Mouse (Mus musculus) erythroid progenitor cell, adult 5-6 weeks (primary cell): ENCODE measurements around the gene Prkab2. TPM values are rescaled to one million over a fixed set of nuclear protein-coding genes. Genes with fewer than 3 reads are reported as not detected.
A peak's percentile ranks its signal among the peaks of the same experiment; 100 is the strongest.

ENCODE experiments used
- ATAC-seq: replicated peaks from 2 replicates; pipeline ENCODE4 v1.8.0; 2016; ENCODE audit warnings: moderate number of reproducible peaks, mild to moderate bottlenecking, moderate TSS enrichment, inconsistent platforms; ENCODE audit not compliant: poor library complexity, low FRiP score, severe bottlenecking
- total RNA-seq, 2 experiments: library from RNA; stranded (forward) in 1 of 2; stranded (reverse) in 1 of 2; fragments of 150-400 nt in 1 of 2; fragments of 186-747, 209-891 nt in 1 of 2; gene quantifications; 2 replicates each; pipeline versions ENCODE4 v1.2.3 to v1.2.4; 2015 to 2017; ENCODE audit warnings: low replicate concordance in 2 of 2

The Prkab2 gene
- 0.36 and 0.42 TPM in 2 replicates for total RNA-seq (2015; ENCODE audit: low replicate concordance)
- 0.38 and 0.64 TPM in 2 replicates for total RNA-seq (2017; ENCODE audit: low replicate concordance)

- peak; percentile 93 for ATAC-seq
These were observed at the start of gene Prkab2 for GRCm38 (mm10) chr3:97657655-97658411. Gene Prkab2, plus strand, starts transcription at chr3:97658193.

DNA sequence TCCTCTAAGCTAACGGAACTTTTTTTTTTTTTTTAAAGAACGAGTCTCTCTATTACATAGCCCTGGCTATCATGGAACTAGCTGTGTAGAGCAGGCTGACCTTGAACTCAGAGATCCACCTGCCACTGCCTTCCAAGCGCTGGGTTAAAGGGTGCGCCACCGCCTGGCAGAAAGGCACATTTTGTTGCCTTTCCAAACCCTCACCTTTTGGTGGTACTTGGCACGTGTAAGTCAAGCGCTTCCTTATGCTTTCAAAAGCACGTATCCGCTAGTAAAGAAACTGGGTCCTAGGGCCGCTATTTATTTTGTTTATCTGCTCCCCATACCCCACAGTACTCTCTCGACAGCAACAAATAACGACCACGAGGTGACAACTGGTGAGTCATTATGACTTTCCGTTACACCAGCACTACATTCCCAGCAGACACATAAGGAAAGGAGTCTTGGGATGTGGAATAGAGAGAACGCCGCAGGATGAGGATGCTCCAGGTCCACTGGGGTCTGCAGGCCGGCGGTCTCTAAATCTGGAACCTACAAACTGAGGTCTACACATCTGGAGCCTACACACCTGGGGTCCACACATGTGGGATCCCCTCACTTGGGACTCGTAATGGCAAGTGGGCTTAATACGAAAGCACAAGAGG lies 48.7 kb upstream of the Prkab2 start:
- ATAC-seq: peak; percentile 71

GRCm38 (mm10) chr3:97609845-97610410 lies 48.1 kb upstream of the Prkab2 start, which contains the start of gene Chd1l:
Gene Chd1l, minus strand, starts transcription at chr3:97610203.
- peak; percentile 92 for ATAC-seq

GRCm38 (mm10) chr3:97611021-97611420 lies 47.0 kb upstream of the Prkab2 start:
- ATAC-seq: no peak

DNA sequence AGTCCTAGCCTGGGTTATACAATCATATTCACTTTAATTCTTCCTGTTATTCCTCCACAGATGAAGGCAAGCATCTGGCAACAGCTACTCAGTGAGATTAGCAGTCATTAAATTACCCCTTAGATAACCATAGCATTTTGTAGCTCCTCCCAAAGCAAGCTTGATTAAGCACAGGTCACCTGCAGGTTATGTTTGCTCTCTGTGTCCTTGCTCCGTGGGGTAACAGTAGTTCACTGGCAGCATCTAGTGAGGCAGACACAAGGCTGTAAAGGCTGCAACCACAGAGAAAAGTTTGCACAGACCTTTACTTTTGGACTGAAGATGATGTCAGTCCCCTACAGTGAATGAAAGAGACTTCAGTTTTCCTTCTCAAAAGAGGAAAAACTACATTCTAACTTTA lies 42.8 kb upstream of the Prkab2 start:
- ATAC-seq: no peak

GRCm38 (mm10) chr3:97615933-97616332 lies 42.1 kb upstream of the Prkab2 start:
- no peak for ATAC-seq

- ATAC-seq: no peak
These were observed 40.7 kb upstream of the Prkab2 start for GRCm38 (mm10) chr3:97617091-97617825.

DNA sequence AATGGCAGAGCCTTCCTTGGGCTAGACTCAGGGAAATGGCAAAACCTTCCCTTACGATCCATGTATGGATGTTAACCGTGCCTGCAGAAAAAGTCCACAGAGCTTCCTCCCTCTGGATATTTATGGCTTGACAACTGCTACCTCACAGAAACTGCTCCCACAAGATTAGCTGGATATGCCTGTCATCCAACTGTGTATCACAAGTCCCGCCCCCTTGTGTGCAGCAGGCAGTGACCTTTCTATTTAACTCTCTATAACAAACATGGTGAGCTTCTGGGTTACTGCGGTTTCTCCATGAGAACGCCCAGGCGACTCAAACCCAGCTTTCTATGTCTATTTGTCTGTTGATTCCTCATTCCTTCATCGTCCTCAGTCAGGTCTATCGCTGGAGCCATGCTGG lies 40.1 kb upstream of the Prkab2 start:
- ATAC-seq: no peak

DNA sequence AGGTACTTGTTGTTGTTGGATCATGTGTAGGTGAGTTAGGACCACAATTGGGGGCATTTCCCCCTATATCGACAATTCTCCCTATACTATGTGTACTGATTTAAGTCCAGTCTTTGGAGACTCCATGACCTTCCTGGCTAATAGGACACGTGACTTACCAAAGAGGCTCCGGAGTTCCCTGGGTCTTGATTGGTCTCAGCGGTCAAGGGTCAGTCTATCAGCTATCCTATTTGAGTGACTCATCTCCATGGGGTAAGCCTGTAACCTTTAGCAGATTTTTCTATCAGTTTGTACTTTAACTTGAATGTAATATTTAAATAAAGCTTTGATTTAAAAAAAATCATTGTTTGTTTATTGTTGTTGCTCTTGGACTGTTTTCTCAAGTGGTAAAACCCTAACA lies 37.3 kb upstream of the Prkab2 start:
- ATAC-seq: no peak

- ATAC-seq: no peak
These were observed 33.4 kb upstream of the Prkab2 start for GRCm38 (mm10) chr3:97624611-97625010.

DNA sequence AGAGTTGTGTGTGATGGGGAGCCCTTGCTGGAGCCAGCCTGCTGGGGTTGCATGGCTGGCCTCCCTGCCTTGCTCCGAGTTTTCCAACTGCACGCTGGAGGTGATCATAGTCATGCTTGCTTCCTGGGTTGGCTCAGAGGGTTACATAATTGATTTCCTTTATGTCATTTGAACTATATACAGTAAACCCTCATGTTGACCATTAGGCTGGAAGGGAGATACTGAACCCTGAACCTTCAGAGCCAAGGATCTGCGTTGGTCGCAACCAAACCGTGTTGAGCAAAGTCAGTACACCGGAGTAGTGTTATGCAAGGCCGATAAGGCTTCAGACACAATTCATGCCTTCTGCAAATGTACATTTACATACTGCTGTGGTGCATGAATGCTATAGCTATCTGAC lies 30.1 kb upstream of the Prkab2 start:
- ATAC-seq: no peak

GRCm38 (mm10) chr3:97628391-97629001 lies 29.5 kb upstream of the Prkab2 start, which contains the start of gene Fmo5:
Gene Fmo5, plus strand, starts transcription at chr3:97628804.
- ATAC-seq: peak; percentile 99

GRCm38 (mm10) chr3:97629941-97630340 lies 28.1 kb upstream of the Prkab2 start:
- no peak for ATAC-seq

DNA sequence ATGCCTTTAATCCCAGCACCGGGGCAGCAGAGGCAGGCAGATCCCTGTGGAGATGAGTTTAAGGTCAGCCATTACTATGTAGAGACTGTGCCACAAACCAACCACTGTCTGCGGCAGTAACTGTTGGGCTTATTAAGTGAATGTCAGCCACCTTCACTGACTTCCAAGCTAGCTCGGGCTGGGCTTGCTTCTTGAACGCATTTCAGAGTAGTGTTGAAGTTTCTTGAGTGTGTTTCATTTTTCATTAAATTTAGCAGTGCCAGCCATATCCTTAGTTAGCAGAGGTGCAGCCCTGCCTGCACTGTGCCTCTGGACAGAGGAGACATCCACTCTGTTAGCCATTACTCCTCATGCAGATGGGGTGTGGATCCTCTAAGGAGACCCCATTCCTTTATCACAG lies 27.2 kb upstream of the Prkab2 start:
- ATAC-seq: no peak

GRCm38 (mm10) chr3:97631258-97631860 lies 26.6 kb upstream of the Prkab2 start:
- ATAC-seq: no peak

GRCm38 (mm10) chr3:97633456-97633855 lies 24.5 kb upstream of the Prkab2 start:
- ATAC-seq: no peak

DNA sequence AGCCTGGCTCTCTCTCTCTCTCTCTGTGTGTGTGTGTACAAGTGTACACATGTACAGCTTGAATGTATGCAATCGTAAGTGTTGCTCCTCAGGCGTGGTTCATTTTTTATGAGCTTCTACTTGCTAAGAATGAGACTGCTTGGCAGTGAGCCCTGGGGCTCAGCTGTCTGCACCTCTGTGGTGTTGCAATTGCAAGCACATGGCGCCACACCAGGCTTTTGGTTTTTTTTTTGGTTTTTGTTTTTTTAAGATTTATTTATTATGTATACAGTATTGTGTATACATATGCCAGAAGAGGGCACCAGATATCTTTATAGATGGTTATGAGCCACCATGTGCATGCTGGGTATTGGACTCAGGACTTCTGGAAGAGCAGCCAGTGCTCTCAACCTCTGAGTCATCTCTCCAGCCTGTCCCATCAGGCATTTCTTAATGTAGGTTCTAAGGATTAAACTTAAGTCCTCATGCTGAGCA lies 23.7 kb upstream of the Prkab2 start:
- no peak for ATAC-seq

DNA sequence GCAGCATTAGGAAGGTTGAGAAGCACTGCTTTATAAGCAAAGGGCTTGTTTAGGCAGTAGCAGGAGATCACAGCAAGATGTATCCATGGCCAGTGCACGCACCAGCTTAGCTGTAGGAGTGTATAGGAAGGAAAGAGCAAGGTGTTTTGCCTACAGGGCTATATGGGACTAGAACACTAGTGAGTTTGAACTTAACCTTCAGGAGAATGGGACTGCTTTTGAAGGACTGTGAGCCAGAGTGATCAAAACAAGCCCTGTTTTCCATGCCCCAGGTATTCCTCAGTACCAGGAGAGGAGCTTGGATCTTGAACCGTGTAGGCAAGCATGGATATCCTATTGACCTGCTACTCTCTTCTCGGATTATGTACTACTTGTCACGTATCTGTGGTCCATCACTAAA lies 16.6 kb upstream of the Prkab2 start:
- no peak for ATAC-seq

- no peak for ATAC-seq
These were observed 16.0 kb upstream of the Prkab2 start for GRCm38 (mm10) chr3:97642001-97642400.
